Mouse (Mus musculus) neural tube, embryonic 15.5 days (tissue): ENCODE data around the gene Cst6. TPM values are rescaled to one million over a fixed set of nuclear protein-coding genes. Genes with fewer than 3 reads are reported as not detected.
"Not testable (repeated sequence)": the region's sequence is repeated elsewhere in the genome, so short reads cannot be mapped to it uniquely, and the experiment has no call there.

Experiments used
- ATAC-seq: fragments of 200-750 bp; cut with Nextera tagmentation; 2 replicates; pipeline ENCODE4 v1.8.0; 2017; ENCODE audit warnings: mild to moderate bottlenecking, moderate TSS enrichment, moderate library complexity; ENCODE audit not compliant: low FRiP score
- H3K27ac ChIP-seq: fragments of 300-500 bp; sonication (generic); replicated peaks from 2 replicates; pipeline ENCODE4 v1.5.1; 2015; ENCODE audit warnings: mild to moderate bottlenecking, inconsistent platforms
- H3K27me3 ChIP-seq: fragments of 300-500 bp; sonication (generic); replicated peaks from 2 replicates; pipeline ENCODE4 v1.6.1; 2015; ENCODE audit warnings: inconsistent platforms
- H3K36me3 ChIP-seq: fragments of 300-500 bp; sonication (generic); 2 replicates; pipeline ENCODE4 v1.6.1; 2015; ENCODE audit warnings: inconsistent platforms
- H3K4me1 ChIP-seq: fragments of 300-500 bp; sonication (generic); 2 replicates; pipeline ENCODE4 v1.6.1; 2015; ENCODE audit warnings: inconsistent platforms
- H3K4me2 ChIP-seq: fragments of 300-500 bp; sonication (generic); 2 replicates; pipeline ENCODE4 v1.6.1; 2015; ENCODE audit warnings: inconsistent platforms, mild to moderate bottlenecking, moderate library complexity
- H3K4me3 ChIP-seq: fragments of 300-500 bp; sonication (generic); replicated peaks from 2 replicates; pipeline ENCODE4 v1.5.1; 2015; ENCODE audit warnings: mild to moderate bottlenecking, inconsistent platforms
- H3K9ac ChIP-seq: fragments of 300-500 bp; sonication (generic); replicated peaks from 2 replicates; pipeline ENCODE4 v1.6.1; 2015; ENCODE audit warnings: mild to moderate bottlenecking, inconsistent platforms
- H3K9me3 ChIP-seq: fragments of 300-500 bp; sonication (generic); replicated peaks from 2 replicates; pipeline ENCODE4 v1.6.1; 2016; ENCODE audit warnings: inconsistent platforms
- WGBS: fragments of 180-500 bp; shearing (Covaris S2); methylation state at CpG from one replicate; pipeline ENCODE4 v1.1.7; 2015; ENCODE audit warnings: mixed read lengths; 5-methylcytosine and 5-hydroxymethylcytosine counted together
- polyA plus RNA-seq: library from polyadenylated mRNA; unstranded; fragments of >200 nt; fragmentation: Nextera tagmentation; extraction: Ambion mirVana; gene quantifications from 2 replicates; pipeline ENCODE4 v1.2.1, GENCODE M21; 2015

Cst6 gene
- polyA plus RNA-seq: 8.0 and 10.0 TPM in 2 replicates

GRCm38 (mm10) chr19:5349502-5349873 is at the start of gene Cst6:
Cst6 (minus strand) TSS chr19:5349574.
- H3K4me3 ChIP-seq: peak within 1 kb of the TSS; percentile 39
- ATAC-seq, H3K9me3 ChIP-seq, H3K4me1 ChIP-seq, H3K27ac ChIP-seq, H3K27me3 ChIP-seq, H3K36me3 ChIP-seq: not testable (repeated sequence)
- H3K4me2 ChIP-seq: peak within 1 kb of the TSS; percentile 79
- 59% methylated on average over 6 of the region's 6 CpGs for WGBS
- peak within 1 kb of the TSS; percentile 57 for H3K9ac ChIP-seq

- H3K27me3 ChIP-seq: no peaks in the 10 kb centered on the region
- H3K27ac ChIP-seq: no peak overlapping the region
- ATAC-seq: no peak
- whole genome bisulfite sequencing: 73% methylated on average over 4 of the region's 4 CpGs
- H3K9ac ChIP-seq: no peak overlapping the region
- H3K4me3 ChIP-seq: no peak overlapping the region
- peaks cover 9% of the 10 kb centered on the region for H3K4me1 ChIP-seq
- no peaks in the 10 kb centered on the region for H3K36me3 ChIP-seq
- H3K4me2 ChIP-seq: no peak overlapping the region
- H3K9me3 ChIP-seq: no peaks in the 10 kb centered on the region
Measured at GRCm38 (mm10) chr19:5395371-5395770, 46.0 kb upstream of the Cst6 start.

GRCm38 (mm10) chr19:5394168-5394567 is 44.8 kb upstream of the Cst6 start:
- Histone ChIP-seq H3K27me3 (no peaks in the 10 kb centered on the region), H3K9me3 (no peaks in the 10 kb centered on the region), H3K4me3 (no peak overlapping the region), H3K9ac (no peak overlapping the region), H3K27ac (no peak overlapping the region), H3K4me1 (peaks cover 21% of the 10 kb centered on the region), H3K4me2 (no peak overlapping the region), H3K36me3 (no peaks in the 10 kb centered on the region)
- ATAC-seq: no peak
- 58% methylated on average over 10 of the region's 10 CpGs for WGBS

GRCm38 (mm10) chr19:5392892-5393291 is 43.5 kb upstream of the Cst6 start:
- no peak overlapping the region for H3K27ac ChIP-seq
- peaks cover 23% of the 10 kb centered on the region for H3K4me1 ChIP-seq
- no peaks in the 10 kb centered on the region for H3K36me3 ChIP-seq
- H3K27me3 ChIP-seq: no peaks in the 10 kb centered on the region
- WGBS: 72% methylated on average over 4 of the region's 4 CpGs
- H3K4me3 ChIP-seq: no peak overlapping the region
- H3K9me3 ChIP-seq: no peaks in the 10 kb centered on the region
- H3K9ac ChIP-seq: no peak overlapping the region
- ATAC-seq: no peak
- no peak overlapping the region for H3K4me2 ChIP-seq

GRCm38 (mm10) chr19:5390416-5390815 is 41.0 kb upstream of the Cst6 start:
- peaks cover 44% of the 10 kb centered on the region for H3K4me1 ChIP-seq
- H3K27ac ChIP-seq: no peak overlapping the region
- ATAC-seq: no peak
- WGBS: 90% methylated on average over 8 of the region's 8 CpGs
- H3K4me2 ChIP-seq: peak overlapping the region; percentile 91
- peak overlapping the region; percentile 86; the same call in 1 of the 2 replicates for H3K4me3 ChIP-seq
- no peaks in the 10 kb centered on the region for H3K27me3 ChIP-seq
- H3K36me3 ChIP-seq: peaks cover 5% of the 10 kb centered on the region
- H3K9ac ChIP-seq: no peak overlapping the region
- H3K9me3 ChIP-seq: no peaks in the 10 kb centered on the region

GRCm38 (mm10) chr19:5389647-5390046 is 40.3 kb upstream of the Cst6 start:
- H3K27me3 ChIP-seq: no peaks in the 10 kb centered on the region
- peaks cover 44% of the 10 kb centered on the region for H3K4me1 ChIP-seq
- H3K36me3 ChIP-seq: peaks cover 12% of the 10 kb centered on the region
- WGBS: 62% methylated on average over 12 of the region's 12 CpGs
- H3K4me2 ChIP-seq: peak overlapping the region; percentile 91
- no peak for ATAC-seq
- no peak overlapping the region for H3K27ac ChIP-seq
- H3K9ac ChIP-seq: peak overlapping the region; percentile 77
- peak overlapping the region; percentile 86 for H3K4me3 ChIP-seq
- no peaks in the 10 kb centered on the region for H3K9me3 ChIP-seq

GRCm38 (mm10) chr19:5388588-5389242 is 39.3 kb upstream of the Cst6 start, which contains the start of gene Sart1:
Sart1 (minus strand) TSS chr19:5388703.
- peak within 1 kb of the TSS; percentile 85 for H3K27ac ChIP-seq
- peak within 1 kb of the TSS; percentile 91 for H3K4me2 ChIP-seq
- H3K9ac ChIP-seq: peak within 1 kb of the TSS; percentile 80
- H3K36me3 ChIP-seq: peaks cover 22% of the 10 kb centered on the region
- H3K9me3 ChIP-seq: no peaks in the 10 kb centered on the region
- no peaks in the 10 kb centered on the region for H3K27me3 ChIP-seq
- peaks cover 44% of the 10 kb centered on the region for H3K4me1 ChIP-seq
- peak; percentile 96 for ATAC-seq
- peak within 1 kb of the TSS; percentile 86 for H3K4me3 ChIP-seq
- whole genome bisulfite sequencing: 2% methylated on average over 42 of the region's 43 CpGs

GRCm38 (mm10) chr19:5388011-5388441 is 38.7 kb upstream of the Cst6 start:
- peak overlapping the region; percentile 86 for H3K4me3 ChIP-seq
- H3K4me1 ChIP-seq: peaks cover 44% of the 10 kb centered on the region
- peak; percentile 37; the same call in 1 of the 2 replicates for ATAC-seq
- WGBS: under 1% methylated on average over 41 of the region's 43 CpGs
- H3K9me3 ChIP-seq: no peaks in the 10 kb centered on the region
- H3K36me3 ChIP-seq: peaks cover 29% of the 10 kb centered on the region
- H3K9ac ChIP-seq: peak overlapping the region; percentile 80
- peak overlapping the region; percentile 91 for H3K4me2 ChIP-seq
- H3K27ac ChIP-seq: peak overlapping the region; percentile 85
- no peaks in the 10 kb centered on the region for H3K27me3 ChIP-seq

GRCm38 (mm10) chr19:5384715-5385114 is 35.3 kb upstream of the Cst6 start:
- Histone ChIP-seq H3K4me1 (peaks cover 29% of the 10 kb centered on the region), H3K27ac (no peak overlapping the region), H3K27me3 (no peaks in the 10 kb centered on the region), H3K36me3 (peaks cover 62% of the 10 kb centered on the region), H3K9me3 (no peaks in the 10 kb centered on the region), H3K9ac (no peak overlapping the region), H3K4me3 (no peak overlapping the region), H3K4me2 (no peak overlapping the region)
- 90% methylated on average over 8 of the region's 8 CpGs for WGBS
- ATAC-seq: no peak

- Histone ChIP-seq H3K9me3 (no peaks in the 10 kb centered on the region), H3K9ac (no peak overlapping the region), H3K36me3 (peaks cover 76% of the 10 kb centered on the region), H3K4me1 (peaks cover 21% of the 10 kb centered on the region), H3K27ac (no peak overlapping the region), H3K4me2 (no peak overlapping the region), H3K27me3 (no peaks in the 10 kb centered on the region), H3K4me3 (no peak overlapping the region)
- 99% methylated on average over 12 of the region's 12 CpGs for WGBS
- no peak for ATAC-seq
Measured at GRCm38 (mm10) chr19:5383326-5383725, 34.0 kb upstream of the Cst6 start.

GRCm38 (mm10) chr19:5377446-5377845 is 28.1 kb upstream of the Cst6 start:
- H3K4me1 ChIP-seq: no peaks in the 10 kb centered on the region
- no peak overlapping the region for H3K9ac ChIP-seq
- no peak overlapping the region for H3K4me3 ChIP-seq
- ATAC-seq: no peak
- no peak overlapping the region for H3K4me2 ChIP-seq
- WGBS: 87% methylated on average over 1 of the region's 1 CpGs
- H3K9me3 ChIP-seq: no peaks in the 10 kb centered on the region
- H3K27ac ChIP-seq: no peak overlapping the region
- peaks cover 88% of the 10 kb centered on the region for H3K36me3 ChIP-seq
- no peaks in the 10 kb centered on the region for H3K27me3 ChIP-seq

GRCm38 (mm10) chr19:5374748-5375147 is 25.4 kb upstream of the Cst6 start:
- Histone ChIP-seq H3K4me1 (no peaks in the 10 kb centered on the region), H3K9ac (no peak overlapping the region), H3K36me3 (peaks cover 85% of the 10 kb centered on the region), H3K27me3 (no peaks in the 10 kb centered on the region), H3K9me3 (no peaks in the 10 kb centered on the region), H3K4me3 (no peak overlapping the region), H3K4me2 (no peak overlapping the region), H3K27ac (no peak overlapping the region)
- WGBS: 82% methylated on average over 4 of the region's 4 CpGs
- no peak for ATAC-seq
